ENCODE assay signal across 23 mouse cellular contexts in genomic region chr5:117374372-117375049, GRCm38 (mm10). TPM values are rescaled to one million over a fixed set of nuclear protein-coding genes. Genes with fewer than 3 reads are reported as not detected.
DNase-seq lines count a peak whose midpoint lies in the region; ATAC-seq and TF ChIP-seq lines count a peak whose summit lies in the region.
"Had no signal": no experiment of that assay in that cellular context is flagged by ENCODE, and none has a peak within 500 bp of the region (broad histone marks: within the 10 kb centered on the region; RNA-seq: fewer than 3 reads in every experiment).

No protein-coding gene starts in this region.

- H3K27ac ChIP-seq in liver, postnatal 0 days (ENCODE audit: low read depth) = peak overlapping the region; percentile 66; the same call in 1 of the 2 replicates
- H3K27ac ChIP-seq in MEL (ENCODE audit: control insufficient read depth, low read depth, low read length) = no peak overlapping the region
- H3K27ac ChIP-seq in limb, embryonic 13.5 days = peak overlapping the region; percentile 39; the same call in 1 of the 2 replicates
- no peak overlapping the region for H3K27ac ChIP-seq in stomach, postnatal 0 days (replicated peaks)
- no peak overlapping the region for H3K27ac ChIP-seq in midbrain, embryonic 15.5 days
- H3K27ac ChIP-seq: forebrain, embryonic 13.5 days; kidney, postnatal 0 days; liver, embryonic 15.5 days; midbrain, embryonic 13.5 days had no signal

- H3K9ac ChIP-seq in liver, postnatal 0 days (replicated peaks) = no peak overlapping the region
- H3K9ac ChIP-seq in MEL (ENCODE audit: control insufficient read depth, low read depth, low read length, poor library complexity, severe bottlenecking) = no peak overlapping the region
- H3K9ac ChIP-seq in limb, embryonic 13.5 days = no peak overlapping the region
- H3K9ac ChIP-seq in stomach, postnatal 0 days (ENCODE audit: low read length) = no peak overlapping the region
- no peak overlapping the region for H3K9ac ChIP-seq in midbrain, embryonic 15.5 days
- H3K9ac ChIP-seq: forebrain, embryonic 13.5 days; liver, embryonic 15.5 days; midbrain, embryonic 13.5 days had no signal

- H3K27me3 ChIP-seq in liver, postnatal 0 days (ENCODE audit: insufficient read depth, low read length) = no peaks in the 10 kb centered on the region
- H3K27me3 ChIP-seq in MEL (ENCODE audit: control insufficient read depth in 1 of 2, insufficient read depth in 2 of 2, low read length in 2 of 2) = no peaks in the 10 kb centered on the region
- H3K27me3 ChIP-seq in limb, embryonic 13.5 days = no peaks in the 10 kb centered on the region
- H3K27me3 ChIP-seq in stomach, postnatal 0 days (ENCODE audit: control insufficient read depth, insufficient read depth, low read length) = no peaks in the 10 kb centered on the region
- H3K27me3 ChIP-seq in midbrain, embryonic 15.5 days (replicated peaks) = no peaks in the 10 kb centered on the region
- H3K27me3 ChIP-seq: forebrain, embryonic 13.5 days; liver, embryonic 15.5 days; midbrain, embryonic 13.5 days; Patski had no signal

- no peak for TF ChIP-seq POLR2A in MEL (IDR thresholded peaks at IDR 0.05; ENCODE audit: control insufficient read depth in 1 of 2, insufficient read depth in 1 of 2, low read depth in 1 of 2, low read length in 2 of 2, poor library complexity in 1 of 2)

- peaks cover 5% of the 10 kb centered on the region for H3K4me1 ChIP-seq in liver, postnatal 0 days (ENCODE audit: insufficient read depth)
- no peaks in the 10 kb centered on the region for H3K4me1 ChIP-seq in MEL (ENCODE audit: control insufficient read depth in 1 of 2, insufficient read depth in 2 of 2, low read length in 2 of 2)
- H3K4me1 ChIP-seq in limb, embryonic 13.5 days = peaks cover 19% of the 10 kb centered on the region
- H3K4me1 ChIP-seq in stomach, postnatal 0 days (replicated peaks; ENCODE audit: control insufficient read depth, insufficient read depth) = no peaks in the 10 kb centered on the region
- H3K4me1 ChIP-seq in midbrain, embryonic 15.5 days = no peaks in the 10 kb centered on the region
- H3K4me1 ChIP-seq: forebrain, embryonic 13.5 days; midbrain, embryonic 13.5 days had no signal

- no peak overlapping the region for H3K4me3 ChIP-seq in liver, postnatal 0 days (ENCODE audit: low read depth, low read length)
- H3K4me3 ChIP-seq in MEL (ENCODE audit: control insufficient read depth in 1 of 2, insufficient read depth in 1 of 2, low read depth in 2 of 2, low read length in 2 of 2) = no peak overlapping the region
- no peak overlapping the region for H3K4me3 ChIP-seq in limb, embryonic 13.5 days
- no peak overlapping the region for H3K4me3 ChIP-seq in stomach, postnatal 0 days (ENCODE audit: low read depth, low read length)
- H3K4me3 ChIP-seq in midbrain, embryonic 15.5 days = no peak overlapping the region
- H3K4me3 ChIP-seq: forebrain, embryonic 13.5 days; liver, embryonic 15.5 days; midbrain, embryonic 13.5 days had no signal

- peak; percentile 49 to 60 for DNase-seq in frontal cortex, postnatal 36 days (ENCODE audit: low spot score in 2 of 2)
- DNase-seq in frontal cortex, postnatal 14 days (ENCODE audit: low spot score in 2 of 2) = no peak
- no peak for DNase-seq in liver, postnatal 0 days
- DNase-seq in liver (no peak), MEL (ENCODE audit: low read depth, low spot score) (no peak)
- DNase-seq in stomach, postnatal 0 days (ENCODE audit: low spot score) = no peak
- DNase-seq: adrenal gland, postnatal 36 days; cerebellum, adult 9-11 months; embryo, embryonic 11 days; heart, adult 18-20 months; heart, postnatal 4 days; kidney, adult 11 months; lung, postnatal 36 days; thymus, postnatal 4 days had no signal

- H3K36me3 ChIP-seq in liver, postnatal 0 days (replicated peaks; ENCODE audit: insufficient read depth, low read length) = peaks cover 54% of the 10 kb centered on the region
- H3K36me3 ChIP-seq in MEL (ENCODE audit: control insufficient read depth in 1 of 2, insufficient read depth in 2 of 2, low read length in 2 of 2) = no peaks in the 10 kb centered on the region; a peak in 1 of 4 replicates
- H3K36me3 ChIP-seq in limb, embryonic 13.5 days = peaks cover 89% of the 10 kb centered on the region
- peaks cover 38% of the 10 kb centered on the region for H3K36me3 ChIP-seq in stomach, postnatal 0 days (ENCODE audit: control insufficient read depth, insufficient read depth, low read length)
- H3K36me3 ChIP-seq in midbrain, embryonic 15.5 days (replicated peaks) = peaks cover 59% of the 10 kb centered on the region

- no peaks in the 10 kb centered on the region for H3K9me3 ChIP-seq in liver, postnatal 0 days (ENCODE audit: low read length)
- H3K9me3 ChIP-seq in MEL (replicated peaks; ENCODE audit: insufficient read depth, low read length) = no peaks in the 10 kb centered on the region
- no peaks in the 10 kb centered on the region for H3K9me3 ChIP-seq in limb, embryonic 13.5 days
- no peaks in the 10 kb centered on the region for H3K9me3 ChIP-seq in stomach, postnatal 0 days (ENCODE audit: control insufficient read depth, low read length)
- no peaks in the 10 kb centered on the region for H3K9me3 ChIP-seq in midbrain, embryonic 15.5 days
- H3K9me3 ChIP-seq: forebrain, embryonic 13.5 days; liver, embryonic 15.5 days; midbrain, embryonic 13.5 days had no signal

- peaks cover 1% of the 10 kb centered on the region; the same call in 1 of the 2 replicates for H3K79me2 ChIP-seq in MEL (ENCODE audit: control insufficient read depth, insufficient read depth, low read length, poor library complexity)

- H3K4me2 ChIP-seq in liver, postnatal 0 days (ENCODE audit: low read depth, low read length) = no peak overlapping the region
- no peak overlapping the region for H3K4me2 ChIP-seq in limb, embryonic 13.5 days (replicated peaks)
- H3K4me2 ChIP-seq in stomach, postnatal 0 days (replicated peaks; ENCODE audit: low read depth) = no peak overlapping the region
- no peak overlapping the region for H3K4me2 ChIP-seq in midbrain, embryonic 15.5 days
- H3K4me2 ChIP-seq: forebrain, embryonic 13.5 days; liver, embryonic 15.5 days; midbrain, embryonic 13.5 days had no signal

- 69% methylated on average over 7 of the region's 7 CpGs for WGBS in liver, postnatal 0 days (ENCODE audit: insufficient replicate concordance)
- WGBS in limb, embryonic 13.5 days = 89% methylated on average over 7 of the region's 7 CpGs
- 82% methylated on average over 7 of the region's 7 CpGs for WGBS in stomach, postnatal 0 days
- WGBS in midbrain, embryonic 15.5 days = 92% methylated on average over 7 of the region's 7 CpGs

- TF ChIP-seq CTCF in liver, postnatal 0 days (IDR thresholded peaks at IDR 0.05; ENCODE audit: low read depth) = no peak
- no peak for TF ChIP-seq CTCF in MEL (IDR thresholded peaks at IDR 0.05 in 2 of 3, conservative IDR thresholded peaks at IDR 0.05 in 1 of 3; ENCODE audit: control insufficient read depth in 1 of 3, insufficient read depth in 1 of 3, low read depth in 2 of 3, low read length in 3 of 3, poor library complexity in 1 of 3, severe bottlenecking in 1 of 3)
- no peak for TF ChIP-seq CTCF in stomach, postnatal 0 days (IDR thresholded peaks at IDR 0.05; ENCODE audit: low read depth)

- TF ChIP-seq RAD21 in MEL (IDR thresholded peaks at IDR 0.05; ENCODE audit: low read depth, low read length) = no peak

- no peak for TF ChIP-seq EP300 in liver, postnatal 0 days (IDR thresholded peaks at IDR 0.05; ENCODE audit: low read depth)
- TF ChIP-seq EP300 in MEL (IDR thresholded peaks at IDR 0.05; ENCODE audit: low read depth in 1 of 2, low read length in 2 of 2) = no peak
- TF ChIP-seq EP300 in stomach, postnatal 0 days (optimal IDR thresholded peaks at IDR 0.05) = no peak

- no peak for ATAC-seq in liver, postnatal 0 days
- no peak for ATAC-seq in limb, embryonic 13.5 days (ENCODE audit: low FRiP score, low read depth)
- no peak for ATAC-seq in stomach, postnatal 0 days (ENCODE audit: low FRiP score, low TSS enrichment)
- ATAC-seq in midbrain, embryonic 15.5 days (replicated peaks) = no peak
- ATAC-seq: activated CD4-positive, CD25-positive, alpha-beta regulatory T cell, adult 4 months; forebrain, embryonic 13.5 days; hindbrain, embryonic 16.5 days; midbrain, embryonic 13.5 days; Patski had no signal

RNA-seq across cellular contexts. Expression of gene Rfc5, which starts 14.3 kb away (rescaled TPM):
- polyA plus RNA-seq in liver, postnatal 0 days (2015; fragmentation: Nextera tagmentation; extraction: Ambion mirVana) = 18.8 and 23.9 TPM in 2 replicates
- 92.5 and 98.9 TPM in 2 replicates for total RNA-seq in MEL (2012; rRNA removed)
- 100 to 1,000 TPM in 1 of 2 experiments, not detected in 1; 158 TPM for polyA plus RNA-seq in MEL (2012; ENCODE audit: insufficient read depth in 1 of 2, insufficient read length in 2 of 2, low read depth in 1 of 2, low replicate concordance in 2 of 2, missing spikeins in 1 of 2)
- polyA plus RNA-seq in limb, embryonic 13.5 days (2015; fragmentation: Nextera tagmentation; extraction: Ambion mirVana) = 82.0 and 86.2 TPM in 2 replicates
- polyA plus RNA-seq in stomach, postnatal 0 days (2015; fragmentation: Nextera tagmentation; extraction: Ambion mirVana) = 26.4 and 28.8 TPM in 2 replicates
- polyA plus RNA-seq in midbrain, embryonic 15.5 days (2015; fragmentation: Nextera tagmentation; extraction: Ambion mirVana) = 31.5 and 33.1 TPM in 2 replicates

RNA-seq across cellular contexts. Expression of gene Wsb2, which starts 17.4 kb away (rescaled TPM):
- 31.7 and 32.3 TPM in 2 replicates for polyA plus RNA-seq in liver, postnatal 0 days (2015; fragmentation: Nextera tagmentation; extraction: Ambion mirVana)
- 32.9 and 36.8 TPM in 2 replicates for total RNA-seq in MEL (2012; rRNA removed)
- 10 to 100 TPM in 1 of 2 experiments, not detected in 1; 56.9 TPM for polyA plus RNA-seq in MEL (2012; ENCODE audit: insufficient read depth in 1 of 2, insufficient read length in 2 of 2, low read depth in 1 of 2, low replicate concordance in 2 of 2, missing spikeins in 1 of 2)
- 54.9 and 55.2 TPM in 2 replicates for polyA plus RNA-seq in limb, embryonic 13.5 days (2015; fragmentation: Nextera tagmentation; extraction: Ambion mirVana)
- polyA plus RNA-seq in stomach, postnatal 0 days (2015; fragmentation: Nextera tagmentation; extraction: Ambion mirVana) = 50.0 and 50.3 TPM in 2 replicates
- 290 and 311 TPM in 2 replicates for polyA plus RNA-seq in midbrain, embryonic 15.5 days (2015; fragmentation: Nextera tagmentation; extraction: Ambion mirVana)

RNA-seq across cellular contexts. Expression of gene Ksr2, which starts 39.3 kb away (rescaled TPM):
- 0.08 and 0.09 TPM in 2 replicates for polyA plus RNA-seq in liver, postnatal 0 days (2015; fragmentation: Nextera tagmentation; extraction: Ambion mirVana)
- not detected in 2 replicates for total RNA-seq in MEL (2012; rRNA removed)
- polyA plus RNA-seq in MEL (2012; ENCODE audit: insufficient read depth in 1 of 2, insufficient read length in 2 of 2, low read depth in 1 of 2, low replicate concordance in 2 of 2, missing spikeins in 1 of 2) = not detected
- 0.08 and 0.15 TPM in 2 replicates for polyA plus RNA-seq in limb, embryonic 13.5 days (2015; fragmentation: Nextera tagmentation; extraction: Ambion mirVana)
- polyA plus RNA-seq in stomach, postnatal 0 days (2015; fragmentation: Nextera tagmentation; extraction: Ambion mirVana) = 0.16 and 0.24 TPM in 2 replicates
- 10.2 TPM in 2 replicates for polyA plus RNA-seq in midbrain, embryonic 15.5 days (2015; fragmentation: Nextera tagmentation; extraction: Ambion mirVana)
- polyA plus RNA-seq: Patski had no signal

RNA-seq across cellular contexts. Expression of gene Vsig10, which starts 55.6 kb away (rescaled TPM):
- 2.1 and 2.9 TPM in 2 replicates for polyA plus RNA-seq in liver, postnatal 0 days (2015; fragmentation: Nextera tagmentation; extraction: Ambion mirVana)
- total RNA-seq in MEL (2012; rRNA removed) = 4.3 and 5.3 TPM in 2 replicates
- polyA plus RNA-seq in MEL (2012; ENCODE audit: insufficient read depth in 1 of 2, insufficient read length in 2 of 2, low read depth in 1 of 2, low replicate concordance in 2 of 2, missing spikeins in 1 of 2) = 1 to 10 TPM in 1 of 2 experiments, not detected in 1; 8.9 TPM
- polyA plus RNA-seq in limb, embryonic 13.5 days (2015; fragmentation: Nextera tagmentation; extraction: Ambion mirVana) = 7.6 and 9.6 TPM in 2 replicates
- polyA plus RNA-seq in stomach, postnatal 0 days (2015; fragmentation: Nextera tagmentation; extraction: Ambion mirVana) = 9.9 and 13.0 TPM in 2 replicates
- polyA plus RNA-seq in midbrain, embryonic 15.5 days (2015; fragmentation: Nextera tagmentation; extraction: Ambion mirVana) = 1.0 and 2.1 TPM in 2 replicates

Comparison
In these comparisons a context has a peak if more than half of its experiments do, and no peak if none do; other contexts are left out.
1. DNase-seq: peak in frontal cortex, postnatal 36 days (2 of 2); none in frontal cortex, postnatal 14 days (0 of 2), liver, postnatal 0 days (single experiment), liver (single experiment), MEL (single experiment) and stomach, postnatal 0 days (single experiment).
2. H3K27ac ChIP-seq: peak in liver, postnatal 0 days (single experiment) and limb, embryonic 13.5 days (single experiment); none in MEL (single experiment), stomach, postnatal 0 days (single experiment) and midbrain, embryonic 15.5 days (single experiment).